8 mouse cellular contexts compared by ENCODE assay signal in genomic region chr11:120423569-120424295, GRCm38 (mm10). TPM values are rescaled to one million over a fixed set of nuclear protein-coding genes. Genes with fewer than 3 reads are reported as not detected.
A peak's percentile ranks its signal among the peaks of the same experiment; 100 is the strongest.
DNase-seq lines count a peak whose midpoint lies in the region; ATAC-seq and TF ChIP-seq lines count a peak whose summit lies in the region.

No protein-coding gene starts in this region.

- H3K9me3 ChIP-seq in embryonic facial prominence, embryonic 11.5 days (replicated peaks; ENCODE audit: control insufficient read depth, low read length), result no peaks in the 10 kb centered on the region
- no peaks in the 10 kb centered on the region for H3K9me3 ChIP-seq in hindbrain, embryonic 13.5 days
- no peaks in the 10 kb centered on the region for H3K9me3 ChIP-seq in stomach, embryonic 15.5 days

- H3K4me2 ChIP-seq in embryonic facial prominence, embryonic 11.5 days (ENCODE audit: low read depth, low read length), result no peak overlapping the region
- no peak overlapping the region for H3K4me2 ChIP-seq in hindbrain, embryonic 13.5 days
- H3K4me2 ChIP-seq in stomach, embryonic 15.5 days, result no peak overlapping the region

- DNase-seq in heart, adult 2 months, result peak; percentile 49 to 64
- no peak for DNase-seq in heart, adult 11 months
- DNase-seq in adrenal gland, postnatal 14 days, result peak; percentile 79
- DNase-seq in embryonic facial prominence, embryonic 11.5 days (ENCODE audit: low spot score), result peak; percentile 83
- peak; percentile 70 to 73 for DNase-seq in layer of hippocampus, postnatal 10 days (ENCODE audit: low spot score in 2 of 2)

- 0 out of 2 replicates have a peak, but pooled peaks have one; percentile 55 for TF ChIP-seq EP300 in heart, adult 2 months (IDR thresholded peaks at IDR 0.05; ENCODE audit: insufficient read depth, low read depth, low read length)

- H3K27me3 ChIP-seq in heart, adult 2 months (ENCODE audit: control insufficient read depth, insufficient read depth, low read length), result no peaks in the 10 kb centered on the region
- no peaks in the 10 kb centered on the region for H3K27me3 ChIP-seq in embryonic facial prominence, embryonic 11.5 days (ENCODE audit: control insufficient read depth, insufficient read depth, low read length)
- no peaks in the 10 kb centered on the region for H3K27me3 ChIP-seq in hindbrain, embryonic 13.5 days
- no peaks in the 10 kb centered on the region for H3K27me3 ChIP-seq in stomach, embryonic 15.5 days (replicated peaks)

- peaks cover 2% of the 10 kb centered on the region for H3K4me1 ChIP-seq in heart, adult 2 months (ENCODE audit: control insufficient read depth, insufficient read depth, low read length)
- no peaks in the 10 kb centered on the region for H3K4me1 ChIP-seq in embryonic facial prominence, embryonic 11.5 days (ENCODE audit: control insufficient read depth, insufficient read depth, low read length)
- H3K4me1 ChIP-seq in hindbrain, embryonic 13.5 days (replicated peaks), result no peaks in the 10 kb centered on the region
- peaks cover 8% of the 10 kb centered on the region; the same call in 1 of the 2 replicates for H3K4me1 ChIP-seq in stomach, embryonic 15.5 days

- no peak overlapping the region for H3K9ac ChIP-seq in heart, adult 2 months (ENCODE audit: low read depth, low read length)
- no peak overlapping the region for H3K9ac ChIP-seq in embryonic facial prominence, embryonic 11.5 days (replicated peaks; ENCODE audit: low read length)
- no peak overlapping the region for H3K9ac ChIP-seq in hindbrain, embryonic 13.5 days
- no peak overlapping the region for H3K9ac ChIP-seq in stomach, embryonic 15.5 days

- ATAC-seq in embryonic facial prominence, embryonic 11.5 days (replicated peaks; ENCODE audit: insufficient number of reproducible peaks, low FRiP score, low TSS enrichment, low read depth), result no peak
- no peak for ATAC-seq in hindbrain, embryonic 13.5 days (ENCODE audit: low FRiP score)
- peak; percentile 78 for ATAC-seq in megakaryocyte-erythroid progenitor cell, adult 5-6 weeks (replicated peaks; ENCODE audit: low FRiP score, low TSS enrichment, poor library complexity, severe bottlenecking)
- peak; percentile 39; the same call in 1 of the 2 replicates for ATAC-seq in stomach, embryonic 15.5 days (ENCODE audit: insufficient read depth, low FRiP score, low read depth)

- no peak for TF ChIP-seq POLR2A in heart, adult 2 months (IDR thresholded peaks at IDR 0.05; ENCODE audit: insufficient read depth, low read depth, low read length)

- WGBS in heart, adult 2 months, result 71% methylated on average over 9 of the region's 9 CpGs
- WGBS in embryonic facial prominence, embryonic 11.5 days, result 71% methylated on average over 9 of the region's 9 CpGs
- WGBS in hindbrain, embryonic 13.5 days, result 76% methylated on average over 9 of the region's 9 CpGs
- WGBS in stomach, embryonic 15.5 days, result 53% methylated on average over 9 of the region's 9 CpGs

- H3K27ac ChIP-seq in heart, adult 2 months, result no peak overlapping the region; the same call in 1 of the 2 replicates
- H3K27ac ChIP-seq in embryonic facial prominence, embryonic 11.5 days (replicated peaks; ENCODE audit: low read depth, low read length), result no peak overlapping the region
- 0 out of 2 replicates have a peak overlapping the region, but pooled peaks have one; percentile 8 for H3K27ac ChIP-seq in hindbrain, embryonic 13.5 days
- H3K27ac ChIP-seq in stomach, embryonic 15.5 days, result peak overlapping the region; percentile 57; the same call in 1 of the 2 replicates

- intact Hi-C loops in heart, adult 2 months (cut with DNase I), result loop anchor here (1.0 to 10.0 kb wide), 2 partner anchors 70 to 309 kb away; no protein-coding TSS in a partner anchor

- peaks cover 9% of the 10 kb centered on the region for H3K36me3 ChIP-seq in heart, adult 2 months (ENCODE audit: control insufficient read depth, insufficient read depth, low read length)
- H3K36me3 ChIP-seq in embryonic facial prominence, embryonic 11.5 days (replicated peaks; ENCODE audit: control insufficient read depth, insufficient read depth, low read depth, low read length), result peaks cover 20% of the 10 kb centered on the region
- H3K36me3 ChIP-seq in hindbrain, embryonic 13.5 days, result peaks cover 85% of the 10 kb centered on the region
- peaks cover 55% of the 10 kb centered on the region for H3K36me3 ChIP-seq in stomach, embryonic 15.5 days

- TF ChIP-seq CTCF in heart, adult 2 months (IDR thresholded peaks at IDR 0.05), result peak; percentile 93

- no peak overlapping the region for H3K4me3 ChIP-seq in heart, adult 2 months
- H3K4me3 ChIP-seq in embryonic facial prominence, embryonic 11.5 days (ENCODE audit: low read depth, low read length), result no peak overlapping the region
- no peak overlapping the region for H3K4me3 ChIP-seq in hindbrain, embryonic 13.5 days
- H3K4me3 ChIP-seq in stomach, embryonic 15.5 days (replicated peaks), result no peak overlapping the region

- H3K79me2 ChIP-seq in heart, adult 2 months (replicated peaks; ENCODE audit: control insufficient read depth, insufficient read depth, low read length), result peaks cover 4% of the 10 kb centered on the region

RNA-seq across cellular contexts. Expression of gene Nploc4, which starts 13.8 kb away (rescaled TPM):
- 10 to 100 TPM; 54.8 to 58.4 TPM for total RNA-seq in heart, adult 2 months (2021)
- polyA plus RNA-seq in heart, adult 2 months (2012; rRNA removed), result 36.6 and 55.4 TPM in 2 replicates
- total RNA-seq in adrenal gland, postnatal 14 days (2021), result 73.8 and 82.5 TPM in 2 replicates
- polyA plus RNA-seq in embryonic facial prominence, embryonic 11.5 days (2014; fragmentation: Nextera tagmentation; extraction: Ambion mirVana), result 42.5 and 44.2 TPM in 2 replicates
- 32.5 and 33.8 TPM in 2 replicates for polyA plus RNA-seq in hindbrain, embryonic 13.5 days (2015; fragmentation: Nextera tagmentation; extraction: Ambion mirVana)
- total RNA-seq in layer of hippocampus, postnatal 10 days (2021), result 10 to 100 TPM; 71.2 to 71.4 TPM
- total RNA-seq in megakaryocyte-erythroid progenitor cell, adult 5-6 weeks (2014; fragmentation: Nextera tagmentation), result 59.3 and 65.2 TPM in 2 replicates
- total RNA-seq in megakaryocyte-erythroid progenitor cell, adult 5-6 weeks (2017), result 32.5 and 41.1 TPM in 2 replicates
- polyA plus RNA-seq in stomach, embryonic 15.5 days (2015; fragmentation: Nextera tagmentation; extraction: Ambion mirVana), result 28.1 and 29.8 TPM in 2 replicates

RNA-seq across cellular contexts. Expression of gene Tspan10, which starts 18.7 kb away (rescaled TPM):
- 1 to 10 TPM in 1 of 2 experiments, under 1 TPM in 1; 0.42 to 1.5 TPM for total RNA-seq in heart, adult 2 months (2021)
- polyA plus RNA-seq in heart, adult 2 months (2012; rRNA removed), result 0.09 and 0.41 TPM in 2 replicates
- total RNA-seq in adrenal gland, postnatal 14 days (2021), result 2.3 and 4.7 TPM in 2 replicates
- polyA plus RNA-seq in embryonic facial prominence, embryonic 11.5 days (2014; fragmentation: Nextera tagmentation; extraction: Ambion mirVana), result 0.56 and 1.2 TPM in 2 replicates
- not detected in 2 replicates for polyA plus RNA-seq in hindbrain, embryonic 13.5 days (2015; fragmentation: Nextera tagmentation; extraction: Ambion mirVana)
- total RNA-seq in layer of hippocampus, postnatal 10 days (2021), result 10 to 100 TPM in 1 of 2 experiments, not detected in 1; 12.5 TPM
- not detected in 2 replicates for total RNA-seq in megakaryocyte-erythroid progenitor cell, adult 5-6 weeks (2014; fragmentation: Nextera tagmentation)
- total RNA-seq in megakaryocyte-erythroid progenitor cell, adult 5-6 weeks (2017), result not detected in 2 replicates
- polyA plus RNA-seq in stomach, embryonic 15.5 days (2015; fragmentation: Nextera tagmentation; extraction: Ambion mirVana), result not detected in 2 replicates

RNA-seq across cellular contexts. Expression of gene Pde6g, which starts 29.6 kb away (rescaled TPM):
- total RNA-seq in heart, adult 2 months (2021), result under 1 TPM; 0.52 to 0.76 TPM
- 0.53 and 1.3 TPM in 2 replicates for polyA plus RNA-seq in heart, adult 2 months (2012; rRNA removed)
- total RNA-seq in adrenal gland, postnatal 14 days (2021), result 0.33 TPM in 1 of 2 replicates, not detected in the other
- polyA plus RNA-seq in embryonic facial prominence, embryonic 11.5 days (2014; fragmentation: Nextera tagmentation; extraction: Ambion mirVana), result 0.48 TPM in 1 of 2 replicates, not detected in the other
- polyA plus RNA-seq in hindbrain, embryonic 13.5 days (2015; fragmentation: Nextera tagmentation; extraction: Ambion mirVana), result 0.36 and 0.44 TPM in 2 replicates
- under 1 TPM; 0.20 to 0.41 TPM for total RNA-seq in layer of hippocampus, postnatal 10 days (2021)
- 0.37 TPM in 1 of 2 replicates, not detected in the other for total RNA-seq in megakaryocyte-erythroid progenitor cell, adult 5-6 weeks (2014; fragmentation: Nextera tagmentation)
- total RNA-seq in megakaryocyte-erythroid progenitor cell, adult 5-6 weeks (2017), result 0.38 TPM in 1 of 2 replicates, not detected in the other
- polyA plus RNA-seq in stomach, embryonic 15.5 days (2015; fragmentation: Nextera tagmentation; extraction: Ambion mirVana), result 0.26 TPM in 1 of 2 replicates, not detected in the other

RNA-seq across cellular contexts. Expression of gene Oxld1, which starts 34.1 kb away (rescaled TPM):
- total RNA-seq in heart, adult 2 months (2021), result 10 to 100 TPM; 57.4 to 61.6 TPM
- 52.0 and 59.4 TPM in 2 replicates for polyA plus RNA-seq in heart, adult 2 months (2012; rRNA removed)
- total RNA-seq in adrenal gland, postnatal 14 days (2021), result 53.9 and 58.6 TPM in 2 replicates
- 12.2 and 13.0 TPM in 2 replicates for polyA plus RNA-seq in embryonic facial prominence, embryonic 11.5 days (2014; fragmentation: Nextera tagmentation; extraction: Ambion mirVana)
- 10.5 and 10.6 TPM in 2 replicates for polyA plus RNA-seq in hindbrain, embryonic 13.5 days (2015; fragmentation: Nextera tagmentation; extraction: Ambion mirVana)
- total RNA-seq in layer of hippocampus, postnatal 10 days (2021), result 10 to 100 TPM; 10.4 to 10.5 TPM
- total RNA-seq in megakaryocyte-erythroid progenitor cell, adult 5-6 weeks (2014; fragmentation: Nextera tagmentation), result 8.0 and 20.5 TPM in 2 replicates
- 14.0 and 27.9 TPM in 2 replicates for total RNA-seq in megakaryocyte-erythroid progenitor cell, adult 5-6 weeks (2017)
- polyA plus RNA-seq in stomach, embryonic 15.5 days (2015; fragmentation: Nextera tagmentation; extraction: Ambion mirVana), result 15.7 and 16.1 TPM in 2 replicates

RNA-seq across cellular contexts. Expression of gene Ccdc137, which starts 34.2 kb away (rescaled TPM):
- total RNA-seq in heart, adult 2 months (2021), result 1 to 10 TPM; 5.8 to 6.0 TPM
- 6.7 and 11.7 TPM in 2 replicates for polyA plus RNA-seq in heart, adult 2 months (2012; rRNA removed)
- total RNA-seq in adrenal gland, postnatal 14 days (2021), result 20.6 and 28.1 TPM in 2 replicates
- 26.7 and 28.5 TPM in 2 replicates for polyA plus RNA-seq in embryonic facial prominence, embryonic 11.5 days (2014; fragmentation: Nextera tagmentation; extraction: Ambion mirVana)
- polyA plus RNA-seq in hindbrain, embryonic 13.5 days (2015; fragmentation: Nextera tagmentation; extraction: Ambion mirVana), result 26.3 and 27.3 TPM in 2 replicates
- 10 to 100 TPM; 26.5 to 27.8 TPM for total RNA-seq in layer of hippocampus, postnatal 10 days (2021)
- total RNA-seq in megakaryocyte-erythroid progenitor cell, adult 5-6 weeks (2014; fragmentation: Nextera tagmentation), result 36.1 and 67.6 TPM in 2 replicates
- total RNA-seq in megakaryocyte-erythroid progenitor cell, adult 5-6 weeks (2017), result 70.0 and 99.8 TPM in 2 replicates
- 30.5 and 32.2 TPM in 2 replicates for polyA plus RNA-seq in stomach, embryonic 15.5 days (2015; fragmentation: Nextera tagmentation; extraction: Ambion mirVana)

Comparison
In these comparisons a context has a peak if more than half of its experiments do, and no peak if none do; other contexts are left out.
1. H3K27ac ChIP-seq: peak in hindbrain, embryonic 13.5 days (single experiment) and stomach, embryonic 15.5 days (single experiment); none in heart, adult 2 months (single experiment) and embryonic facial prominence, embryonic 11.5 days (single experiment).
2. ATAC-seq: peak in megakaryocyte-erythroid progenitor cell, adult 5-6 weeks (single experiment) and stomach, embryonic 15.5 days (single experiment); none in embryonic facial prominence, embryonic 11.5 days (single experiment) and hindbrain, embryonic 13.5 days (single experiment).